Mouse (Mus musculus) brain, embryonic 14.5 days (tissue): ENCODE data around the gene Zranb2.

ENCODE experiments used
- CTCF ChIP-seq: fragments of 200-500 bp; IDR thresholded peaks from 2 replicates; pipeline ENCODE4 v1.5.1; 2012; ENCODE audit warnings: inconsistent platforms, mild to moderate bottlenecking, moderate library complexity, borderline replicate concordance; ENCODE audit not compliant: insufficient read depth, insufficient read length; ENCODE audit errors: extremely low read depth
- POLR2A ChIP-seq: fragments of 200-500 bp; IDR thresholded peaks from 2 replicates; pipeline ENCODE4 v1.6.1; 2012; ENCODE audit warnings: mild to moderate bottlenecking, inconsistent platforms, borderline replicate concordance; ENCODE audit not compliant: poor library complexity, insufficient read depth, insufficient read length, severe bottlenecking; ENCODE audit errors: extremely low read depth

GRCm38 (mm10) chr3:157576862-157577261 is 42.9 kb downstream of the Zranb2 start:
- TF ChIP-seq POLR2A (no peak), CTCF (no peak)
